Mouse (Mus musculus) midbrain, embryonic 10.5 days (tissue): ENCODE results near the gene Meis2. TPM values are rescaled to one million over a fixed set of nuclear protein-coding genes. Genes with fewer than 3 reads are reported as not detected.
A peak's percentile ranks its signal among the peaks of the same experiment; 100 is the strongest.

Source experiments
- DNase-seq: peaks from one replicate; pipeline ENCODE4 v3.0.0-alpha.2; 2017; ENCODE audit warnings: low spot score
- H3K27ac ChIP-seq: fragments of 300-500 bp; sonication (generic); replicated peaks from 2 replicates; pipeline ENCODE4 v1.5.1; 2016; ENCODE audit warnings: mild to moderate bottlenecking
- H3K27me3 ChIP-seq: fragments of 300-500 bp; sonication (generic); 2 replicates; pipeline ENCODE4 v1.6.1; 2016; ENCODE audit warnings: low read depth, mild to moderate bottlenecking; ENCODE audit not compliant: poor library complexity, severe bottlenecking
- H3K36me3 ChIP-seq: fragments of 300-500 bp; sonication (generic); 2 replicates; pipeline ENCODE4 v1.6.1; 2016; ENCODE audit warnings: mild to moderate bottlenecking, moderate library complexity
- H3K4me1 ChIP-seq: fragments of 300-500 bp; sonication (generic); 2 replicates; pipeline ENCODE4 v1.6.1; 2016
- H3K4me3 ChIP-seq: fragments of 300-500 bp; sonication (generic); 2 replicates; pipeline ENCODE4 v1.5.1; 2016; ENCODE audit warnings: mild to moderate bottlenecking, moderate library complexity
- H3K9me3 ChIP-seq: fragments of 300-500 bp; sonication (generic); replicated peaks from 2 replicates; pipeline ENCODE4 v1.6.1; 2016; ENCODE audit warnings: mild to moderate bottlenecking
- WGBS: fragments of 180-500 bp; shearing (Covaris S2); methylation state at CpG from one replicate; pipeline ENCODE4 v1.1.7; 2016; 5-methylcytosine and 5-hydroxymethylcytosine counted together
- polyA plus RNA-seq: library from polyadenylated mRNA; unstranded; fragments of >200 nt; fragmentation: Nextera tagmentation; extraction: Ambion mirVana; gene quantifications from 2 replicates; pipeline ENCODE4 v1.2.1, GENCODE M21; 2016

Gene Meis2
- polyA plus RNA-seq, 1 experiment from 2014 or later = 34.4 TPM

GRCm38 (mm10) chr2:116073311-116073904, 7.8 kb upstream of the Meis2 start:
- H3K27ac ChIP-seq = no peak overlapping the region
- peaks cover 65% of the 10 kb centered on the region for H3K4me1 ChIP-seq
- H3K36me3 ChIP-seq = no peaks in the 10 kb centered on the region
- peaks cover 98% of the 10 kb centered on the region for H3K27me3 ChIP-seq
- WGBS = 6% methylated on average over 9 of the region's 9 CpGs
- H3K9me3 ChIP-seq = no peaks in the 10 kb centered on the region
- DNase-seq = no peak
- H3K4me3 ChIP-seq = peak overlapping the region; percentile 83; the same call in 1 of the 2 replicates

- H3K9me3 ChIP-seq = no peaks in the 10 kb centered on the region
- no peak for DNase-seq
- H3K27me3 ChIP-seq = peaks cover 98% of the 10 kb centered on the region
- WGBS = 2% methylated on average over 5 of the region's 5 CpGs
- H3K27ac ChIP-seq = peak overlapping the region; percentile 94; the same call in 1 of the 2 replicates
- no peaks in the 10 kb centered on the region for H3K36me3 ChIP-seq
- peak overlapping the region; percentile 83 for H3K4me3 ChIP-seq
- H3K4me1 ChIP-seq = peaks cover 71% of the 10 kb centered on the region
Measured at GRCm38 (mm10) chr2:116072706-116073105, 7.1 kb upstream of the Meis2 start.

- peak overlapping the region; percentile 94 for H3K27ac ChIP-seq
Measured at GRCm38 (mm10) chr2:116072321-116072640, 6.6 kb upstream of the Meis2 start.

GRCm38 (mm10) chr2:116071571-116072320, 6.1 kb upstream of the Meis2 start:
- H3K4me3 ChIP-seq = peak overlapping the region; percentile 83
- peak; percentile 65 for DNase-seq
- no peaks in the 10 kb centered on the region for H3K9me3 ChIP-seq
- peak overlapping the region; percentile 94 for H3K27ac ChIP-seq
- no peaks in the 10 kb centered on the region for H3K36me3 ChIP-seq
- peaks cover 81% of the 10 kb centered on the region for H3K4me1 ChIP-seq
- H3K27me3 ChIP-seq = peaks cover 94% of the 10 kb centered on the region
- WGBS = under 1% methylated on average over 25 of the region's 25 CpGs

More at GRCm38 (mm10) chr2:116072321-116072640, 6.6 kb upstream of the Meis2 start:
- H3K4me3 ChIP-seq = peak overlapping the region; percentile 83
- H3K9me3 ChIP-seq = no peaks in the 10 kb centered on the region
- H3K36me3 ChIP-seq = no peaks in the 10 kb centered on the region
- peaks cover 76% of the 10 kb centered on the region for H3K4me1 ChIP-seq
- peak; percentile 41 for DNase-seq
- peaks cover 98% of the 10 kb centered on the region for H3K27me3 ChIP-seq
- 1% methylated on average over 13 of the region's 13 CpGs for WGBS

GRCm38 (mm10) chr2:116070614-116071425, 5.2 kb upstream of the Meis2 start:
- Histone ChIP-seq H3K9me3 (no peaks in the 10 kb centered on the region), H3K36me3 (no peaks in the 10 kb centered on the region), H3K27ac (peak overlapping the region; percentile 94), H3K27me3 (peaks cover 85% of the 10 kb centered on the region), H3K4me1 (peaks cover 80% of the 10 kb centered on the region), H3K4me3 (peak overlapping the region; percentile 83)
- 7% methylated on average over 10 of the region's 10 CpGs for WGBS
- no peak for DNase-seq

GRCm38 (mm10) chr2:116069451-116070225, 4.0 kb upstream of the Meis2 start:
- no peaks in the 10 kb centered on the region for H3K36me3 ChIP-seq
- peak; percentile 38 for DNase-seq
- H3K27ac ChIP-seq = peak overlapping the region; percentile 94
- H3K4me3 ChIP-seq = peak overlapping the region; percentile 83
- peaks cover 73% of the 10 kb centered on the region for H3K27me3 ChIP-seq
- H3K4me1 ChIP-seq = peaks cover 68% of the 10 kb centered on the region
- WGBS = 2% methylated on average over 8 of the region's 8 CpGs
- no peaks in the 10 kb centered on the region for H3K9me3 ChIP-seq

GRCm38 (mm10) chr2:116068901-116069300, 3.3 kb upstream of the Meis2 start:
- H3K27me3 ChIP-seq = peaks cover 66% of the 10 kb centered on the region

GRCm38 (mm10) chr2:116068461-116068860, 2.8 kb upstream of the Meis2 start:
- peaks cover 62% of the 10 kb centered on the region for H3K27me3 ChIP-seq
- H3K36me3 ChIP-seq = no peaks in the 10 kb centered on the region
- H3K4me3 ChIP-seq = peak overlapping the region; percentile 83
- under 1% methylated on average over 11 of the region's 11 CpGs for WGBS
- peaks cover 64% of the 10 kb centered on the region for H3K4me1 ChIP-seq
- H3K27ac ChIP-seq = peak overlapping the region; percentile 94
- H3K9me3 ChIP-seq = no peaks in the 10 kb centered on the region
- no peak for DNase-seq

More at GRCm38 (mm10) chr2:116068901-116069300, 3.3 kb upstream of the Meis2 start:
- H3K4me3 ChIP-seq = peak overlapping the region; percentile 83
- H3K36me3 ChIP-seq = no peaks in the 10 kb centered on the region
- peaks cover 66% of the 10 kb centered on the region for H3K4me1 ChIP-seq
- DNase-seq = no peak
- 6% methylated on average over 7 of the region's 7 CpGs for WGBS
- peak overlapping the region; percentile 94 for H3K27ac ChIP-seq
- H3K9me3 ChIP-seq = no peaks in the 10 kb centered on the region

GRCm38 (mm10) chr2:116067711-116068110, 2.1 kb upstream of the Meis2 start:
- peaks cover 60% of the 10 kb centered on the region for H3K27me3 ChIP-seq
- DNase-seq = peak; percentile 68
- peak overlapping the region; percentile 83 for H3K4me3 ChIP-seq
- peak overlapping the region; percentile 94 for H3K27ac ChIP-seq
- under 1% methylated on average over 15 of the region's 15 CpGs for WGBS
- H3K4me1 ChIP-seq = peaks cover 63% of the 10 kb centered on the region
- no peaks in the 10 kb centered on the region for H3K9me3 ChIP-seq
- H3K36me3 ChIP-seq = no peaks in the 10 kb centered on the region

- peak overlapping the region; percentile 94 for H3K27ac ChIP-seq
- H3K4me1 ChIP-seq = peaks cover 63% of the 10 kb centered on the region
- DNase-seq = peak; percentile 89
- no peaks in the 10 kb centered on the region for H3K9me3 ChIP-seq
- WGBS = under 1% methylated on average over 27 of the region's 27 CpGs
- peak overlapping the region; percentile 83 for H3K4me3 ChIP-seq
- no peaks in the 10 kb centered on the region for H3K36me3 ChIP-seq
- H3K27me3 ChIP-seq = peaks cover 54% of the 10 kb centered on the region
Measured at GRCm38 (mm10) chr2:116067065-116067497, 1.4 kb upstream of the Meis2 start.

- Histone ChIP-seq H3K4me1 (peaks cover 64% of the 10 kb centered on the region), H3K27ac (peak overlapping the region; percentile 94), H3K27me3 (peaks cover 47% of the 10 kb centered on the region), H3K36me3 (no peaks in the 10 kb centered on the region), H3K9me3 (no peaks in the 10 kb centered on the region), H3K4me3 (peak overlapping the region; percentile 83)
- WGBS = under 1% methylated on average over 36 of the region's 36 CpGs
- DNase-seq = peak; percentile 70
Measured at GRCm38 (mm10) chr2:116066057-116066941, 660 bp upstream of the Meis2 start.
